Mouse (Mus musculus) bone marrow, adult 2 months (tissue): ENCODE data around the gene Dusp12.

Experiments used
- CTCF ChIP-seq: fragments of 200-500 bp; IDR thresholded peaks from 2 replicates; pipeline ENCODE4 v1.5.1; 2011; ENCODE audit warnings: low read length, control low read depth; ENCODE audit not compliant: control insufficient read depth, insufficient read depth
- POLR2A ChIP-seq: fragments of 200-500 bp; IDR thresholded peaks from 2 replicates; pipeline ENCODE4 v1.6.1; 2011; ENCODE audit warnings: low read depth, mild to moderate bottlenecking, control low read depth, low read length, borderline replicate concordance; ENCODE audit not compliant: control insufficient read depth

DNA sequence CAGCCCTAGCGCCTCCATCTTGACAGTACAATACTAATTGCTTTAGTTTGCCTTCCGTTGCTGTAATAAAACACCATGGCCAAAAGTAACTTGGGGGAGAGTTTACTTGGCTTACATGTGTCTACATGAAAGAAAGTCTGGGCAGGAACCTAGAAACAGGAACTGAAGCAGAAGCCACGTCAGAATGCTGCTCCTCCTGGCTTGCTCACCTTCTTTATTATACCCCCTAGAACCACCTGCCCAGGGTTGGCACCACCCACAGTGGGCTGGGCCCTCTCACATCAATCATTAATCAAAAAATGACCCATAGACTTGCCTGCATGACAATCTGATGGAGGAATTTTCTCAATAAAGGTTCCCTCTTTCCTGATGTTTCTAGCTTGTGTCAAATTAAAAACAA, 20.6 kb downstream of the Dusp12 start:
- TF ChIP-seq POLR2A, result no peak
- TF ChIP-seq CTCF, result no peak
